Comparison of ENCODE assay signal across 20 mouse cellular contexts in genomic region chr8:105504617-105505016, GRCm38 (mm10). TPM values are rescaled to one million over a fixed set of nuclear protein-coding genes. Genes with fewer than 3 reads are reported as not detected.
A peak's percentile ranks its signal among the peaks of the same experiment; 100 is the strongest.
DNase-seq lines count a peak whose midpoint lies in the region; ATAC-seq and TF ChIP-seq lines count a peak whose summit lies in the region.
"Had no signal": no experiment of that assay in that cellular context is flagged by ENCODE, and none has a peak within 500 bp of the region (broad histone marks: within the 10 kb centered on the region; RNA-seq: fewer than 3 reads in every experiment).

No protein-coding gene starts in this region.

- ATAC-seq in kidney, embryonic 16.5 days (ENCODE audit: low FRiP score, low TSS enrichment): no peak
- no peak for ATAC-seq in intestine, postnatal 0 days
- ATAC-seq: forebrain, embryonic 13.5 days; midbrain, embryonic 16.5 days had no signal

- TF ChIP-seq CTCF in intestine, postnatal 0 days (IDR thresholded peaks at IDR 0.05; ENCODE audit: low read depth): no peak

- 87% methylated on average over 3 of the region's 3 CpGs for WGBS in kidney, embryonic 16.5 days
- WGBS in intestine, postnatal 0 days: 91% methylated on average over 3 of the region's 3 CpGs

- H3K27me3 ChIP-seq in kidney, embryonic 16.5 days (ENCODE audit: insufficient read depth, low read length): no peaks in the 10 kb centered on the region
- H3K27me3 ChIP-seq in intestine, postnatal 0 days (replicated peaks; ENCODE audit: control insufficient read depth, insufficient read depth, low read length): no peaks in the 10 kb centered on the region
- H3K27me3 ChIP-seq: embryonic facial prominence, embryonic 15.5 days; forebrain, embryonic 13.5 days; hindbrain, embryonic 15.5 days; limb, embryonic 13.5 days; neural tube, embryonic 13.5 days had no signal

- no peaks in the 10 kb centered on the region for H3K36me3 ChIP-seq in kidney, embryonic 16.5 days (ENCODE audit: insufficient read depth, low read length)
- no peaks in the 10 kb centered on the region for H3K36me3 ChIP-seq in intestine, postnatal 0 days (ENCODE audit: control insufficient read depth, insufficient read depth)
- H3K36me3 ChIP-seq: embryonic facial prominence, embryonic 15.5 days; G1E; hindbrain, embryonic 15.5 days; limb, embryonic 13.5 days; neural tube, embryonic 13.5 days had no signal

- no peaks in the 10 kb centered on the region for H3K9me3 ChIP-seq in kidney, embryonic 16.5 days (ENCODE audit: low read length)
- H3K9me3 ChIP-seq in intestine, postnatal 0 days (ENCODE audit: control insufficient read depth): no peaks in the 10 kb centered on the region
- H3K9me3 ChIP-seq: embryonic facial prominence, embryonic 15.5 days; forebrain, embryonic 13.5 days; G1E; hindbrain, embryonic 15.5 days; limb, embryonic 13.5 days; neural tube, embryonic 13.5 days had no signal

- no peak overlapping the region for H3K4me3 ChIP-seq in kidney, embryonic 16.5 days (ENCODE audit: low read length)
- H3K4me3 ChIP-seq in brown adipose tissue, adult 24 weeks (ENCODE audit: insufficient read depth, low read depth, low read length): peak overlapping the region; percentile 34
- no peak overlapping the region for H3K4me3 ChIP-seq in intestine, postnatal 0 days (ENCODE audit: low read depth, low read length)
- H3K4me3 ChIP-seq: embryonic facial prominence, embryonic 15.5 days; forebrain, embryonic 13.5 days; hindbrain, embryonic 15.5 days; limb, embryonic 13.5 days; neural tube, embryonic 13.5 days had no signal

- peaks cover 22% of the 10 kb centered on the region for H3K4me1 ChIP-seq in kidney, embryonic 16.5 days (ENCODE audit: insufficient read depth, low read length)
- H3K4me1 ChIP-seq in brown adipose tissue, adult 24 weeks (ENCODE audit: control insufficient read depth, insufficient read depth, insufficient read length, low read length): peaks cover 20% of the 10 kb centered on the region
- H3K4me1 ChIP-seq in intestine, postnatal 0 days (replicated peaks; ENCODE audit: control insufficient read depth, insufficient read depth, low read length): no peaks in the 10 kb centered on the region

- peak overlapping the region; percentile 52 for H3K27ac ChIP-seq in kidney, embryonic 16.5 days (ENCODE audit: low read length)
- H3K27ac ChIP-seq in brown adipose tissue, adult 24 weeks (replicated peaks; ENCODE audit: low read depth, low read length): peak overlapping the region; percentile 99
- H3K27ac ChIP-seq in intestine, postnatal 0 days (ENCODE audit: low read depth, low read length): no peak overlapping the region
- H3K27ac ChIP-seq: embryonic facial prominence, embryonic 15.5 days; forebrain, embryonic 13.5 days; hindbrain, embryonic 15.5 days; limb, embryonic 13.5 days; neural tube, embryonic 13.5 days had no signal

- no peak overlapping the region for H3K4me2 ChIP-seq in kidney, embryonic 16.5 days (replicated peaks; ENCODE audit: low read depth, low read length)
- H3K4me2 ChIP-seq in intestine, postnatal 0 days (replicated peaks; ENCODE audit: low read depth): no peak overlapping the region
- H3K4me2 ChIP-seq: embryonic facial prominence, embryonic 15.5 days; forebrain, embryonic 13.5 days; hindbrain, embryonic 15.5 days; limb, embryonic 13.5 days; neural tube, embryonic 13.5 days had no signal

- peak; percentile 95 for DNase-seq in heart, adult 11 months
- DNase-seq in heart, postnatal 4 days: no peak
- DNase-seq in kidney, postnatal 10 days: no peak
- DNase-seq in lung, postnatal 25 days (ENCODE audit: low spot score): peak; percentile 61
- no peak for DNase-seq in cerebellum, postnatal 14 days
- DNase-seq: B cell, adult 2 months; cerebellum, adult 9-11 months; kidney, postnatal 25 days; spleen, adult 18-20 months had no signal

- H3K9ac ChIP-seq in kidney, embryonic 16.5 days (replicated peaks; ENCODE audit: low read length): no peak overlapping the region
- H3K9ac ChIP-seq in intestine, postnatal 0 days (ENCODE audit: low read depth, low read length): no peak overlapping the region
- H3K9ac ChIP-seq: embryonic facial prominence, embryonic 15.5 days; forebrain, embryonic 13.5 days; hindbrain, embryonic 15.5 days; limb, embryonic 13.5 days; neural tube, embryonic 13.5 days had no signal

RNA-seq across cellular contexts. Expression of gene Zdhhc1, which starts 7.9 kb away (rescaled TPM):
- 10 to 100 TPM; 14.6 to 15.9 TPM for total RNA-seq in heart, postnatal 4 days (2021)
- polyA plus RNA-seq in kidney, embryonic 16.5 days (2015; fragmentation: Nextera tagmentation; extraction: Ambion mirVana): 49.6 and 51.1 TPM in 2 replicates
- polyA plus RNA-seq in brown adipose tissue, adult 24 weeks (2012; ENCODE audit: insufficient read depth, insufficient read length, missing spikeins): 8.7 and 10.2 TPM in 2 replicates
- 6.4 and 7.1 TPM in 2 replicates for polyA plus RNA-seq in intestine, postnatal 0 days (2015; fragmentation: Nextera tagmentation; extraction: Ambion mirVana)

RNA-seq across cellular contexts. Expression of gene Hsd11b2, which starts 13.9 kb away (rescaled TPM):
- under 1 TPM; 0.43 to 0.52 TPM for total RNA-seq in heart, postnatal 4 days (2021)
- 39.3 and 39.9 TPM in 2 replicates for polyA plus RNA-seq in kidney, embryonic 16.5 days (2015; fragmentation: Nextera tagmentation; extraction: Ambion mirVana)
- not detected in 2 replicates for polyA plus RNA-seq in brown adipose tissue, adult 24 weeks (2012; ENCODE audit: insufficient read depth, insufficient read length, missing spikeins)
- 1.1 and 4.1 TPM in 2 replicates for polyA plus RNA-seq in intestine, postnatal 0 days (2015; fragmentation: Nextera tagmentation; extraction: Ambion mirVana)
- total RNA-seq: G1E; left cerebral cortex, adult 18-20 months had no signal
- polyA plus RNA-seq: G1E had no signal

RNA-seq across cellular contexts. Expression of gene Tppp3, which starts 33.3 kb away (rescaled TPM):
- total RNA-seq in heart, postnatal 4 days (2021): 10 to 100 TPM; 44.4 to 46.1 TPM
- polyA plus RNA-seq in kidney, embryonic 16.5 days (2015; fragmentation: Nextera tagmentation; extraction: Ambion mirVana): 22.2 and 24.8 TPM in 2 replicates
- 29.6 and 45.2 TPM in 2 replicates for polyA plus RNA-seq in brown adipose tissue, adult 24 weeks (2012; ENCODE audit: insufficient read depth, insufficient read length, missing spikeins)
- 67.9 and 78.5 TPM in 2 replicates for polyA plus RNA-seq in intestine, postnatal 0 days (2015; fragmentation: Nextera tagmentation; extraction: Ambion mirVana)
- total RNA-seq: G1E had no signal
- polyA plus RNA-seq: G1E had no signal

Comparison
In these comparisons a context has a peak if more than half of its experiments do, and no peak if none do; other contexts are left out.
1. DNase-seq: peak in heart, adult 11 months (single experiment) and lung, postnatal 25 days (single experiment); none in heart, postnatal 4 days (single experiment), kidney, postnatal 10 days (single experiment) and cerebellum, postnatal 14 days (0 of 2).